Mouse (Mus musculus) olfactory bulb, adult 2 months (tissue): ENCODE data around the gene Tgfb2.

Experiments
- CTCF ChIP-seq: fragments of 200-500 bp; IDR thresholded peaks from 2 replicates; pipeline ENCODE4 v1.5.1; 2012; ENCODE audit warnings: low read depth, mild to moderate bottlenecking, low read length, moderate library complexity; ENCODE audit not compliant: insufficient read depth
- POLR2A ChIP-seq: fragments of 200-500 bp; IDR thresholded peaks from 2 replicates; pipeline ENCODE4 v1.6.1; 2012; ENCODE audit warnings: mild to moderate bottlenecking, low read depth, low read length, moderate library complexity; ENCODE audit not compliant: insufficient read depth

DNA sequence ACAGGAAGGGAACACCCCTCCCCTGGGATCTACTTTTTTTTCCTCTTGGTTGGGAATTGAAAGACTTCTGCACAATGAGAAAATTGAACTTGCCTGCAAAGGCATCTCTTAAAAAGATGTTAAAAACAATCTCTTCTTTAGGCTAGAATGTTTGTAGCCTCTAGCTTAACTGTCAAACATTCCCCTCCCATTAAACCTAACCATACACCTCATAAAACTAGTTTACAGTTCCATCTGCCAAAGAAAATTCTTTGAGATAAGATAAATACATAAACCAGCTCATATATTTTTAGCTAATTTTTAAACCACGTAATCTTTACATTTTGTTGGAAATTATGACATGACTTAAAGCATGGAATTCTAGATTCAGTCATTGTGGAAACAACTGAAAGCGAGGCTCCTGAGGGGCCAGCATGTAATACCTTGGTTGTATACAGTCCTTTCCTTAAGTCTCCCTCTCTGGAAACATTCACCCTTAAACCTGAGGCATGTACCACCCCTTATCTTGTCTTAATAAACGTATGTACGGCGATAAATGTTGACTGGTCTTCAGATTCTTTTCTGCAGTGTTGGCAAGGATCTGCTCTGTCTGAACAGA is 49.0 kb downstream of the Tgfb2 start:
- TF ChIP-seq CTCF (no peak), POLR2A (no peak)
